Mouse (Mus musculus) midbrain, postnatal 0 days (tissue): ENCODE data around the gene Flnb. TPM values are rescaled to one million over a fixed set of nuclear protein-coding genes. Genes with fewer than 3 reads are reported as not detected.

Experiments used
- ATAC-seq: fragments of 200-750 bp; cut with Nextera tagmentation; 2 replicates; pipeline ENCODE4 v1.8.0; 2017; ENCODE audit warnings: moderate number of reproducible peaks, mild to moderate bottlenecking, moderate TSS enrichment, moderate library complexity; ENCODE audit not compliant: low FRiP score
- DNase-seq: peaks from one replicate; pipeline ENCODE4 v3.0.0-alpha.2; 2015; ENCODE audit warnings: low spot score
- H3K27ac ChIP-seq: fragments of 300-500 bp; sonication (generic); 2 replicates; pipeline ENCODE4 v1.5.1; 2014; ENCODE audit warnings: low read depth, mild to moderate bottlenecking, low read length, mixed read lengths
- H3K27me3 ChIP-seq: fragments of 300-500 bp; sonication (generic); 2 replicates; pipeline ENCODE4 v1.6.1; 2014; ENCODE audit warnings: low read length, control low read depth, mixed read lengths; ENCODE audit not compliant: insufficient read depth
- H3K36me3 ChIP-seq: fragments of 300-500 bp; sonication (generic); 2 replicates; pipeline ENCODE4 v1.6.1; 2014; ENCODE audit warnings: low read length, control low read depth, mixed read lengths; ENCODE audit not compliant: insufficient read depth
- H3K4me1 ChIP-seq: fragments of 300-500 bp; sonication (generic); 2 replicates; pipeline ENCODE4 v1.6.1; 2014; ENCODE audit warnings: mild to moderate bottlenecking, control low read depth, antibody characterized with exemption, low read length, mixed read lengths; ENCODE audit not compliant: insufficient read depth
- H3K4me2 ChIP-seq: fragments of 300-500 bp; sonication (generic); 2 replicates; pipeline ENCODE4 v1.6.1; 2014; ENCODE audit warnings: low read depth, mild to moderate bottlenecking, low read length, mixed read lengths; ENCODE audit not compliant: poor library complexity, severe bottlenecking
- H3K4me3 ChIP-seq: fragments of 300-500 bp; sonication (generic); 2 replicates; pipeline ENCODE4 v1.5.1; 2014; ENCODE audit warnings: low read depth, mild to moderate bottlenecking, low read length, moderate library complexity
- H3K9ac ChIP-seq: fragments of 300-500 bp; sonication (generic); replicated peaks from 2 replicates; pipeline ENCODE4 v1.6.1; 2014; ENCODE audit warnings: mild to moderate bottlenecking, low read length, moderate library complexity, mixed read lengths; ENCODE audit not compliant: poor library complexity, severe bottlenecking
- H3K9me3 ChIP-seq: fragments of 300-500 bp; sonication (generic); 2 replicates; pipeline ENCODE4 v1.6.1; 2016; ENCODE audit warnings: low read length, control low read depth
- CTCF ChIP-seq: IDR thresholded peaks from 2 replicates; pipeline ENCODE4 v1.5.1; 2016; ENCODE audit warnings: antibody characterized with exemption, mild to moderate bottlenecking
- WGBS: fragments of 180-500 bp; shearing (Covaris S2); extraction: QIAGEN DNeasy Blood & Tissue Kit; methylation state at CpG from one replicate; pipeline ENCODE4 v1.1.7; 2014; 5-methylcytosine and 5-hydroxymethylcytosine counted together
- polyA plus RNA-seq: library from polyadenylated mRNA; unstranded; fragments of >200 nt; fragmentation: Nextera tagmentation; extraction: Ambion mirVana; gene quantifications from 2 replicates; pipeline ENCODE4 v1.2.1, GENCODE M21; 2015
- total RNA-seq: library from RNA; depleted of rRNA; stranded (reverse); fragments of >200 nt; gene quantifications from 2 replicates; pipeline ENCODE4 v1.2.3, GENCODE M21; 2014

The Flnb gene
- total and polyA plus RNA-seq, 2 experiments from 2014 or later: 3.5 to 23.7 TPM

DNA sequence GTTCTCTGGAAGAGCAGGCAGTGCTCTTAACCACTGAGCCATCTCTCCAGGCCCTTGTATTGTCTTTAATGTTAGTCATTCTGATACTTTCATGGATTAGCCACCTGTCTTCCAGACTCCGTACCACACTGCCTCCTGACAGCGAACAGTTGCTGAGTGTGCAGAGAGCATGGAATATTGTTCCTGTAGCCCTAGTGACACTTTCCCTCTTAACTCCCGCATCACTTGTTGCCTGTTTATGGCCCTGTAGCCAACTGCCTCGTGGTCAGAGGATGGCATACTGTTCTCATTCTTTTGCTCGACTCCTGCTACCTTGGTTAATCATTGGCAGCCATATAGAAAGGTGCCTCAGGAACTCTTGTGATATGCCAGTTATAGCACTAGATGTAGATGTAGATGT lies 45.4 kb downstream of the Flnb start:
- Histone ChIP-seq H3K27me3 (no peaks in the 10 kb centered on the region), H3K4me1 (no peaks in the 10 kb centered on the region), H3K36me3 (no peaks in the 10 kb centered on the region; the same call in 1 of the 2 replicates), H3K4me3 (no peak overlapping the region), H3K27ac (no peak overlapping the region), H3K9ac (no peak overlapping the region), H3K9me3 (no peaks in the 10 kb centered on the region), H3K4me2 (no peak overlapping the region)
- WGBS: 90% methylated on average over 5 of the region's 5 CpGs
- DNase-seq (no peak), ATAC-seq (no peak)
- no peak for TF ChIP-seq CTCF

DNA sequence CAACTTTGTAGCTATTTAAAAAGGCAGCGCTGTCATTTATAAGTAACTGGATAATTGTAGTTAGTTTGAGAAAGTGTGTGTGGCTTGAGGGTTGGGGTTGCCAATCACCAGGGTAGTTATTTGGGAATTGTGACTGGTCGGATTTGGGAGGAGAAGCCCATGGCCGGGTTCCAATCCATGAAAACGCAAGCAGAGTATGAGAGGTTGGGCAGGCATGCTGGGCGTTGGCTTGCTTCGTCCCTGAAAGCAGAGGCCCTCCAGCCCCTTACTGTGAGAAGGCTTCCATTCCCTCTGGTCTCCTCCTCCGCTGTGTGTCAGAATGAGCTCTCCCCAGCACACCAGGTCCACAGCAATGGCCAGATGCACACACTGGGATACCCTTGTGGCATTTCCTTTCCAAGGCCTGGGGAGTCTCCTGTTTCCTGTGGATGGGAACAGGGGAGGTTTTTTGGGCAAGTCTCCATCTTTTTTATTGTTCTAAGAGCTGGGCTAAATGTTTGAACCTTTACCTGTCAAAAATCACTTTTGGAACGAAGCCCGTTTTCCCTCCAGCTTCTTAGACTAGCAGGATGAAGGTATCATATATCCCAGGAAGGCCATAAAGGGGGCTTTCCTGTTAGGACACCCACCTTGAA lies 46.2 kb downstream of the Flnb start:
- 77% methylated on average over 9 of the region's 9 CpGs for WGBS
- Histone ChIP-seq H3K4me2 (no peak overlapping the region), H3K27me3 (no peaks in the 10 kb centered on the region), H3K36me3 (no peaks in the 10 kb centered on the region; the same call in 1 of the 2 replicates), H3K4me1 (no peaks in the 10 kb centered on the region), H3K27ac (no peak overlapping the region), H3K9me3 (no peaks in the 10 kb centered on the region), H3K9ac (no peak overlapping the region), H3K4me3 (no peak overlapping the region)
- TF ChIP-seq CTCF: no peak
- ATAC-seq: no peak
- DNase-seq: no peak

DNA sequence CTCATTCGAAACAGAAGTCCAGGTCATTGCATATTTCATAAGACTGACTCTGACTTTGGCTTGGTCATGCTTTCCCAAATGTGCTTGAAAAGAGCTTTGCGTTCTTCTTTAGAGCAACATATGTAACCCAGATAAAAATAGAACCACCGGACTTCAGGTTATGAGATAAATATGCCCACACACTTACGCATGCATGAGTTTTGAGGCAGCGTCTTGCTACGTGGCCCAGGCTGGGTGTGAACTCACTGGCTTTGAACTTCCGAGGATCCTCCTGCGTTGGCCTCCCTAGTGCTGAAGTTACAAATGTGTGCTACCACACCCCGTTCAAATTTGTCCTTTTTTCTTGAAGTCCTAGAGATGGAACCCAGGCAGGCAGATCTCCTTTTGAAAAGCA lies 46.7 kb downstream of the Flnb start:
- Histone ChIP-seq H3K4me1 (no peaks in the 10 kb centered on the region), H3K4me3 (no peak overlapping the region), H3K4me2 (no peak overlapping the region), H3K9ac (no peak overlapping the region), H3K36me3 (peaks cover 2% of the 10 kb centered on the region; the same call in 1 of the 2 replicates), H3K9me3 (no peaks in the 10 kb centered on the region), H3K27me3 (no peaks in the 10 kb centered on the region), H3K27ac (no peak overlapping the region)
- no peak for DNase-seq
- TF ChIP-seq CTCF: no peak
- WGBS: 89% methylated on average over 9 of the region's 9 CpGs
- no peak for ATAC-seq

DNA sequence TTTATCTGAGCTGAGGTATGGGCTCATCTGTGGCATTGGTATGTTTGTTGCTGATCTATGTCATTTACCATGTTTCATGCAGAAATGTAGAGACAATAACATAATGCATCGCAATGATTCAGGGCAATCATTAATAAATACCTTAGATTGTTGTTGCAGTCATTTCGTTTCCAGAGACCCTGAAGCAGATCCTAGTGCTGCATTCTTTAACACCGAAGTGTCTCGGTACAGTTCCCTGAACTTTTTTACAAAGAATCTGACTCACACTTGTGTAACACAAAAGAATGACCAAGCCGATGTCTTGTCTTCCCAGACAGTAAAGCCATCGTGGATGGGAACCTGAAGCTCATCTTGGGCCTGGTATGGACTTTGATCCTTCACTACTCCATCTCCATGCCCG lies 49.5 kb downstream of the Flnb start:
- 95% methylated on average over 7 of the region's 7 CpGs for WGBS
- Histone ChIP-seq H3K4me1 (no peaks in the 10 kb centered on the region), H3K4me3 (no peak overlapping the region), H3K27ac (no peak overlapping the region), H3K4me2 (no peak overlapping the region), H3K9me3 (no peaks in the 10 kb centered on the region), H3K36me3 (peaks cover 7% of the 10 kb centered on the region; the same call in 1 of the 2 replicates), H3K27me3 (no peaks in the 10 kb centered on the region), H3K9ac (no peak overlapping the region)
- no peak for TF ChIP-seq CTCF
- ATAC-seq: no peak
- DNase-seq: no peak

DNA sequence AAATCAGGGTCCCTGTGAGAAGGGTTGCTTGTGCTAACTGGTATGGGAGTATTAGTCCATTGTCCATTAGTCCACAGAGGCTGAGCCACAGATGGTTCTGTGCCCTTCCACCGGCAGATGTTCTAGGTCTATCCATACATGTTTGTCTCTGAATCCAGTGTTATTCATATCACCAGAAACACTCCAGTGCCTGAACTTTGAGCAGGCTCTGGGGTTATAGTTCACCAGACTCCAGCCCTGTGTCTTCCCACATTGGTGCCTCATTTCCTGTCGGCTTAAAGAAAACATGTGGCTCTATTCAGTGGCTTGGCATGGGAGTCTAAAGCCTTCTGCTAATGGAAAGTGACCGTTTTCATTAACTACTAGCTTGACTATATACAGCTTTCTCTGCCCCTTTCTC lies 50.1 kb downstream of the Flnb start:
- Histone ChIP-seq H3K9ac (no peak overlapping the region), H3K36me3 (peaks cover 9% of the 10 kb centered on the region; the same call in 1 of the 2 replicates), H3K9me3 (no peaks in the 10 kb centered on the region), H3K4me3 (no peak overlapping the region), H3K4me1 (no peaks in the 10 kb centered on the region), H3K27me3 (no peaks in the 10 kb centered on the region), H3K27ac (no peak overlapping the region), H3K4me2 (no peak overlapping the region)
- 84% methylated on average over 3 of the region's 3 CpGs for WGBS
- TF ChIP-seq CTCF: no peak
- no peak for ATAC-seq
- DNase-seq: no peak

DNA sequence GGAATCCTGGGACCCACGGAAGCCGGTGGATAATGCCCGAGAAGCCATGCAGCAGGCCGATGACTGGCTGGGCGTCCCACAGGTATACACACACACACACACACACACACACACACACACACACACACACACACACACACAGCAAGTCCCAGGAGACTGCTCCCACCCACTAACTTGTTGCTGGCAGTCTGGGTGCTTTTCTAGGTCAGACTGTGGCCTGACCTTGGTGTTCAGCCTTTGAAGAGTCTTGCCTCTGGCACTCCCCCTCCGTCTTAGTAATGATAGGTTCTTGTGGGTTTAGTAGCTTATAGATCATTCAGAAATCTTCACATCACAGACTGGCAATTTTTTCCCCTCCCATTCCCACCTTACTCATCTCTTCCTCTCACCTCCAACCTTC lies 52.0 kb downstream of the Flnb start:
- DNase-seq (no peak), ATAC-seq (no peak)
- H3K9ac ChIP-seq: no peak overlapping the region
- no peak for TF ChIP-seq CTCF
- peaks cover 18% of the 10 kb centered on the region; the same call in 1 of the 2 replicates for H3K36me3 ChIP-seq
- H3K4me3 ChIP-seq: no peak overlapping the region
- no peaks in the 10 kb centered on the region for H3K9me3 ChIP-seq
- no peak overlapping the region for H3K27ac ChIP-seq
- H3K27me3 ChIP-seq: no peaks in the 10 kb centered on the region
- no peaks in the 10 kb centered on the region for H3K4me1 ChIP-seq
- WGBS: 99% methylated on average over 6 of the region's 6 CpGs
- no peak overlapping the region for H3K4me2 ChIP-seq
